Mouse (Mus musculus): ENCODE data around the gene Mafb.

Gene Mafb

DNA sequence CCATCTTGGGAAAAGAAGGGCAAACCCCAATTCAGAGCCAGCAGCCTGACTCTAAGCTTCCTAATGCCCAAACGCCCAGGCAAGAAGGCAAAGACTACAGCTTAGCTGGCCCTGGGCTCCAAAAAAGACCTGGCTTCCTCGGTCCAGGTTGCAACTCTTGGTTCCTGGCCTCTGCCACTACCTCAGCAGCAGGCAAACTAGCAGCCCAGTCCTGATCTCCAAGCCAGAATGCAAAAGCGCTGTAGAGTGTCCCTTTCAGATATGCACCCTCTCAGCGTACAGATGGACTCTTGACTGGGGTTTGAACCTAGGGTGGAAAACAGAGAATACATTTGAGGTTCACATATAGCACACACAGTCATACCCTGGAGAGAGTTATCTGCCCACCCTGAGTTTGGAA, 3.7 kb downstream of the Mafb start:
- DNase-seq, result no peak

DNA sequence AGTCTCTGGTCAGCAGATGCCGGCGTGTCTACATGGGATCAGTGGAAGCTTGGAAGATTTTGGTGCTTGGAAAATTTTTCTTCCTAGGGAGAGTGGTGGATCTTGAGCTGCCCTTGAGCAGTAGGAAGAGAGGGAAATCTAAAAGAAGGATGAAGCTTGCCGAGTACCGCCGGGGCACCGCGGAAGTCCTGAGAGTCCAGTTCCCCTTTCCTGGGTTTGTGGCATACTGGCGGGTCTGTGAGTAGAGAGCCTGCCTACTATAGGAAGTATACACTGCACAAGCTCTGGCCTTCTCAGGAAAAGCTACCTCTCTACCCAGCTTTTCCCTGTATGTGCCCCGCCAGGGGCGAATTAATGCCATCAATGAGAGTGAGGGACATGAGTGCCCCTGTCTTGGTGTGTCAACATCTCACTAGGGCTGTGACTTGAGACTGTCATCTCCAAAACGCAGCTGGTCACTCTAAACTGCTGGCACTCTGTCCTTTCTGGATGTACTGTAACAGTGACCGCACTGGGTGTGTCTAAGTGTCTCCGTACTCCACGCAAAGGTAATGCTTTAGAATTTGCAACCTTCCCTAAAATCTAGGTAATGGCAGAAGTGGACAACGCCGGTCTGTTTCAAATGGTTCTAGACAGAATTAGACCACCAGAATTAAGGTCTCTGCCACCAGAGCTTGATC, 5.3 kb downstream of the Mafb start:
- DNase-seq, result no peak

DNA sequence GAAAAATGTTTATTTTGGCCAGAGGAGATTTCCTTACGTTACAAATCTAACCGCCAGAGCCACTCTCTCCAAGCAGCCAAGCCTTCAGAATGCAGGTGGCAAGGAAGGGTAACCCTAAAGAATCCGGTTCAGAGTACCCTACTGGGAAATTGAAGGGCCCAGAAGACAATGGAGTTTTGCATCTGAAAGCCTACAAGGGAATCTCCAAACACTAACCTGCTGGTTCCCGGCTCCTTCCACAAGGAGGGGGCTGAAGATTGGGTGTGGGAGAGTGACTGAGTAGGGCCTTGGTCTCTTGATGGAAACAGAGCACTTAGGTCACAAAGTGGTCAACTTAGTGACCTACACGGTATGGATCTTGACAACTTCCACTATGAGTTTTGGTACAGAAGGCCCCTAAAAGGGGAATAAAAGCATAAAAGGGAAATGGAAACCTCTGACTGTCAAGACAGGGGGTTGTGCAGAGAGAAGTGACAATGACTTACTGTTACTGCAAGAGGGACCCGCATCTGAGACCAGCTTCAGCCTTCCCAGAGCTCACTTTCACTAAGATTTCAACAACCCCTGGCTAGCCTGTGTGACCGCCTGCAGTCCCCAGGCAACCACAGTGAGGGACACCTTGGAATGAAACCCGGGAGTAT, 6.5 kb downstream of the Mafb start:
- DNase-seq, result no peak

DNA sequence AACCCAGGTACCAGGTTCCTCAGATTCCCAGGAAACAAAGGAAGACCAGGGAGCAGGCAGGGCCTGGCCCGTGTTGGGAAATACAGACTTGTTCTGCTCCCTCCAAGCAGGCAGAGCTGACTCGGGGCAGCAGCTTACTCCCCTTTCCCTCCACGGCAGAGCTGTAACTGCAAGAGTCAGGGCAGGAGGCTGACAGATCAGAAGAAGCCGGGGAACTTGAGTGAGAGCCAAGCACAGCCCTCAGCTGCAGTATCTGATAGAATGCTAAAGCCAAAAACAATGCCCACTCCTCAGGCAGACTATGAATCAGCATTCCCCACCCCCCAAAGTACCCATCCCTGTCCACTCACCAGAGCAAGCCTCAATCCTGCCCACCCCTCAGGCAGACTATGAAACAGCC, 8.0 kb downstream of the Mafb start:
- no peak for DNase-seq

DNA sequence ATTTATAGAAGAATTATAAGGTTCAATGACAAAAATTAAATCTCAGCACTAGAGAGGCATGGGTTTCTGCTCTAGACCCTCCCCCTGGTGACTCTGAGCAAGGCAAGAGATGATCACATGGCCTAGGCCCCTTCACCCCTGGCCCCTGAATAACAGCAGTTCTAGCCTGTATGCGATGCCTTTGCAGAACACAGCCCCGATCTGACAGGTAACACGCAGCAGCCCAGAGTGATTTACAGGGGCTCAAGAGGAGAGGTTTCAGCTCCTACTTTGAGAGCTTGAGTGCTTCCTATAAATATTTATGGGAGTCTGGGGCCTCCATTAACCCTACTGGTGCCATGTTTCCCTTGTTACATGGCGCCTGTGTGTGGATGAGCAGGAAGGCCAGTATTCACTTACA, 9.4 kb downstream of the Mafb start:
- no peak for DNase-seq

DNA sequence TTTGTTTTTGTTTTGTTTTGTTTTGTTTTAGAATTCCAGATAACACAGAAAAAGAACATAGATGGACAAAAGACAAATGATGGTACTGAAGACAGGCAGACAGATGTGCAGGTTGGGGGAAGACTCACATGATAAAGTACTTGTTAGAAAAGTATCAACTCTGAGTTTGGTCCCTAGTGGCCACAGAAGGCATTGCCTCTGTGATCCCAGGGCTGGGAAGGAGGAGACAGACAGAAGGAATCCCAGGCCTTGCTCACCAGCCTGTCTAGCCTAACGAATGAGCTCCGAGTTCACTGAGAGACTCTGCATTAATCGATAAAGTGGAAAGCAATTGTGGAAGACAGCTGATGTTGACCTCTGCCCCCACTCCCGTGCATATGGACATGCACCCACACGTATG, 10.7 kb downstream of the Mafb start:
- DNase-seq, result no peak

DNA sequence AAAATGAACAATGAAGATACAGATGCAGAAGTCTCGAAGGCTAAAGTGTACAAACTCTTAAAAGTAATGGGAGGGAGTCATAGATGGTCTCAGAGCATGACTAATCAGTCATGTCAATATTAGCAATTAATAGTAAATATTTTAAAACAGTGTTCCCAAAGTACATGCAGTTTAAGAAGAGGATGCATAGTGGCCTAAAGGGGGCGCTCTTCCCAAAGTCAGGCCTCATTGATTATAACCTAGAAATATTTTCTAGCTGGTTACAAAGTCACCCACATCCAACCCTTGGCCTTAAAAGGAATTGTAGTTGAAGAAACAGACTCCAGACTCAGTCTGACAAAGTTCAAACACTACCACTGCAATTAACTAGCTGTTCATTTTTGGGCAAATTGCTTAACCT, 12.5 kb downstream of the Mafb start:
- no peak for DNase-seq

DNA sequence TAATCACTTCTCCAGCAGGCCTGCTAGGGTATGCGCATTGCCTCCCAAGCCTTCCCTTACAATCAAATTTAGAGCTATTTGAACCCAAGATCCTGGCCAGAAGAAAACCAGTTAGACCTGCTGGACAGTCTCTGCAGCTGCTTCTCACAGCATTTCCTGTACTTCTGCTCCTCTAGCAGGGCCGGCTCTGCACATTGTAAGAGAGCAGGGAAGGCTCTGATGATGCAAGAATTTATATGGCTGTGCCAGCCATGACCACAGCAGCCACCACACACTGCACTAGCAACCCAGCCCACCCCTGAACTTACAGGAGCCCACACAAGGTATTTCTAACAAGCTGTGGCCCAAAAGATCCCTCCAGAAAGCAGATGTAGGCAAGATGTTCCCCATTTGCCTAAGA, 13.3 kb downstream of the Mafb start:
- no peak for DNase-seq

DNA sequence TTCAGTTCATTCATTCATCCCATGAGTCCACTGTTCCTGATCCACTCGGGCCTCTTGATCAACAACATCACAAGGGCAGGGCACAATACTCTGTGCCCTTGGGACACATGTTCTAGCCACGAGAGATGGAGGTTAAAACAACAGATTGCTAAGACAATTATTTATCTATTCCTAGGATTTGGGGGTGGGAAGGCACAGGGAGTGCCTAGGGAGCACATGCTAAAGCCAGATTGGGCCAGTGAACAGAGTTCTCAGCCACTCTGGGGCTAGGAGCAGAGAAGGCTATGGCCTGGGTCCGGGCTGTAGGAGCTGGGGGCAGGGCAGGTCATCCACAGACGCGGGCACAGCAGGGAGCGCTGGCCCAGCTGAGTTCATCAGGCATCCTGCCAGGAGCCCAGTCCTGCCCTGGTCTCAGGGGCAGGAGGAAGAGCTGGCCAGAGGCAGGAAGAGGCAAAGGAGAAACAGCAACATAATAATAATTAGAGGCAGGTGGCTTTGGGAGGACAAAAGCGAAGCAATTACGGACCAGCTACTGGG, 15.8 kb downstream of the Mafb start:
- peak; percentile 74 for DNase-seq

DNA sequence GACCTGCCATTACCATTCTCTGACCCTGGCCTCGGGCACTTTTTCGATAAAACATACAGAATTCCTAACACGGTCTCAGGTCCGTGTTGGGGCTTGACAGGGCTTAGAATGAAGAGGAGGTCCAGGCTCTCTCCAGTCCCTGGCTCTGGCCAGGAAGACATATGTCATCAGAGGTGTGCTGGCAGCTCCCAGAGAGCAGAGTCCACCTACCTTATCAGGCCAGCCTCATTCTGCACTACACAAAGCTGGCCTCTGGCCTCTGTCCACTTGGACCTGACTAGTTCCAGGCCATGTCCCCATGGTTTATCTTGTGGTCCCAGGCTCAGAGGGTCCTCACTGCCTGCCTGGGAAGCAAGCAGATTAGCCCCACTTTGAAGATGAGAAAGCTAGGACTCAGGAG, 17.3 kb downstream of the Mafb start:
- no peak for DNase-seq

DNA sequence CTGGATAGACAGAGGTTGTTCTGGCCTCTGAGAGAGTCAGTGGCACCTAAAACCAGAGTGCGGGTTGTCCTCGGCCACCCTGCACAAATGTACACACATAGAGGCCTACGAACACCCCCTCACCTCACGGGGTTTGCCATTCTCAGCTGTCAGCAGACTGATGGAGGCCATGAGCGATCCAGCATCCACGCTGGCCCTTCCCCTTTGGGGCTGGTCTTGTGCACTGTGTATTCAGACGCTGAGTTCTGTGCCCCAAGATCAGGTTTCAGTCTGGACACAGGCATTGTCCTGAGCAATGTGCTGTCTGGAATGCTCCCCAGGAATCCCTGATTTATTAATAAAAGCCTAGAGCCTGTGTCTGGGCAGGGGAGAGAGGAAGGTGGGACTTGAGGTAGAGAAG, 18.1 kb downstream of the Mafb start:
- no peak for DNase-seq

DNA sequence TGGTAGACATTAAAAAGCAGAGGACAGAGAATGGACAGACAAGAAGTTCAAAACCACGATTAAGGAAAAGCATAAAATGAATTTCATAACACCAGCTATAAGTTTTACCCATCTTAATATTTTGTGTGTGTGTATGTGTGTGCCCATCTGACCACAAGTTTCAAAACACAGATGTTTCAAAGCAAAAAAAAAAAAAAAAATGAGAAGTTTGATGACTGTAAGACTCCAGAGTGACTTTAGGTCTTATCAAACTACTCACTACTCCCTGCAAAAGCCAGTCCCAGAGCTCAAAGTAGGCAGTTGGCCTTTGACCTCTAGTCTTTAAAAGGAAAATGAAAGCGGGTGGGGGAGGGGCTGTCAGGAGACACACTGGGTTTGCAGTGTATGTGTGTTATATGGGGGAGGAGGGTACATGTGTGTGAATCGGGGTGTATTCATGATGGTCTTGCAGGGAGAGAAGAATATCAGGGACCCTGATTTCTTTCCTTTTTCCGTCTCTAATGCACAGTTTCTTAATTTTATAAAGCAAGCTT, 18.7 kb downstream of the Mafb start:
- DNase-seq, result no peak

DNA sequence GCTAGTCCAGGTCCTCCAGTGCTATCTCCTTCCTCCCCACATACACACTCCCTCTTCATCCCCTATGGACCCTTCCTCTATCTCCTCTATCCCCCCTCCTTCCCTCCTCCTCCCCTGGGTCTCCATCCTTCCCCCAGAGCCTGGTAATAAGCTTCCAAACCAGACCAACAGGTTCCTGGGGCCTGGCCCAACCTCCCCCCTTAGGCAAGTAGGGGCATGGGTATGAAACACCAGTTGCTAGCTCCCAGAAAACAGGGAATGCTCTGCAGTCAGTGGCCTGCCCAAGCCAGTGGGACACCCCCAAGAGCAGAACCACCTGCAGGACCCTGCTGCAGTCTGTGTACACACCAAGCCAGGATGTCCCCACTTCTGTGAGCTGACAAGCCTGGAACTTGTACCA, 21.2 kb downstream of the Mafb start:
- DNase-seq, result no peak

DNA sequence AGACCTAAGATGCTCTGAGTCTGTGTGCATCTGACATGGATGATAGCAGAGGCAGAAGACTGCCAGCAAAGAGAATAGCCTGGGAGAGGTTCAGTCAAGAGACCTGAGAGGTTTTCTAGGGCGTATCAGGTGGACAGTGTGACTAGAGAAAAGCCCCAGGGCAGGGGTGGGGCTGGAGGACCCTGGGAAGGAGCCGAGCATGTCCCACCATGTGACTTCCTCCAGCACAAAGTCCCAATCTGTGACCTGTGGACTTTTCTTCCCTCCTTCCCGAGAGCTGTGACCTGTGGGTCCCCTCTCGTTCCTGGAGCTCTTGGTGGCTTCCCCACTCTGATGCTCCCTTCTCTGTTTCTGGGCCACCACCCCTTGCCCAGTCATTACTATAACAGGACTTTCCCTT, 26.7 kb downstream of the Mafb start:
- no peak for DNase-seq

DNA sequence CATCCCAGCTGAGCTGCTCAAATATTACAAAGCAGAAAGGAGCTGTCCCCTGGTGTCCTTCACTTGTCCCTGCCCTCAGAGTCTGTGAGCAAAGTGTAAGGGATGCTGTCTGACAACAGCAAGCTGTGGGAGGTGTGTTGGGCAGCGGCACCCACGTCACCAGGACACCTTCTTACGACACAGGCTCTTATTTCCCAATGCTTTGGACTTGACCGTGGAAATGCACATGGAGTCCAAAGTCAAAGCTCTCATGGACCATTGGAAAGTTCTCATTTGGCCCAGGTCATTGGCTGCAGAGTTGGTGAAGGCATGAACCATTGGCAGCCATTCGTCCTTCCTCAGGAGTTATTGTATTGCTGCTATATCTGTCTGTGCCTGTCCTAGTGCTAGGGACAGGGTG, 27.3 kb downstream of the Mafb start:
- no peak for DNase-seq

DNA sequence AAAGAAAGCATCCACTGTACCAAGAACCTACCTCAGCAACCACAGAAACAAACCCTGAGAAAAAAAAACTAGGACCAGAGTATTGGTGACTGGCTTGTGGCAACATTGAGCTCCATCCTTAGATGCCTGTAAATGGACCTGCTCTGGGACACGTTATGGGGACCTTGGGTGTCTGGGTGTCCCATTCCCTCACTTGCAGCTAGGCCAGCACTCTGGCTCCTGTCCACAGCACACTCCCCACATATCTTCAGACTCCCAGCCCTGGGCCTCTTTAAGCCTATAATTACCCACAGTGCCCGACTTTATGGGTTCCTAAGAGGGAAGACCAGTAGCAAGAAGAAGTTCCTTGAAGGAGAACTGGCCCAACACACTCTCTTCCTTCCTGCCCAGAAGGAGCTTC, 30.8 kb downstream of the Mafb start:
- DNase-seq, result no peak

DNA sequence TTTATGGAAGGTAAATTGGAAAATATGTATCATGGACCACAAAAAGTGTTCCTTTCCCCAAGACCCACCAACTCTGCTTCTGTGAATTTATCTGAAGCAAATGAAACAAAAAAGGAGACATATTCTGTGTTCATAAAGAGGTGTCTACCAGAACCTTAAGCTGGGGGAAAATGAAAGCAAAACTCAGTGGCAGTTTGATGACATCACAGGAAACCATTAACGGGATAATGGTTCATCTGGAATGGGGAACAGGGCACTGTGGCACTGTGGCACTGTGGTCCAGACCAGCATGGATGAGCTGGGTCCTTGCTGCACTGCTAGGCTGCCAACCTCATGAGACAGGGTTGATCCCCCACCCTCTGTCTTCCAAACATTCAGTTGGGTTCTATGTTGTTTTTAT, 31.8 kb downstream of the Mafb start:
- no peak for DNase-seq

DNA sequence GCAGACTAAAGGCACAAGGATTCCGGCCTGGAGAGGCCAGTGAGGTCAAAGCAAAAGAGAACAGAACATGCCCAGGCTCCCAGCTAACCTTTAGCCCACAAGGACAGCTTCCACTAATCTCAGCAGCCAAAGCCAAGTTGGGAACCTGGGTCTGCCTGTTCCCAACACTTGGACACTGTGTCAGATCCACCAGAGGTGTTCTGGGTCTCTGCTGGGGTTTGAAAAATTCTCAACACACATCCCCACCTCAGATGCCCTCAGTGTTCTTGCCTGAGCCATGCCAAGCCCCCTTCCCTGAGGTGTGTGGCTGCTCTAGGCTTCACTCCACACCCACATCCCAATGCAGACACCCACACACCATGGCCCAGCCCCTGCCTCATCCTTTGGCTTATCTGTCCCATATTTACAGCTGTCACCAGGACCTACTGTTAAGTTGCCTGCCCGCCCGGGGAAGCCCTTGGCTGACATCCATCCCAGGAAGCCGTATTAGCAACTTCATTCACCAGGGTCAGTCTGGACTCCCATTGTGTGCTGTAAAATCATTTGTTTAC, 32.7 kb downstream of the Mafb start, which contains the start of gene Gm826:
Gene Gm826 (minus strand): TSS at position 52 of the 551 bp plus-strand sequence.
- peak; percentile 37 for DNase-seq

DNA sequence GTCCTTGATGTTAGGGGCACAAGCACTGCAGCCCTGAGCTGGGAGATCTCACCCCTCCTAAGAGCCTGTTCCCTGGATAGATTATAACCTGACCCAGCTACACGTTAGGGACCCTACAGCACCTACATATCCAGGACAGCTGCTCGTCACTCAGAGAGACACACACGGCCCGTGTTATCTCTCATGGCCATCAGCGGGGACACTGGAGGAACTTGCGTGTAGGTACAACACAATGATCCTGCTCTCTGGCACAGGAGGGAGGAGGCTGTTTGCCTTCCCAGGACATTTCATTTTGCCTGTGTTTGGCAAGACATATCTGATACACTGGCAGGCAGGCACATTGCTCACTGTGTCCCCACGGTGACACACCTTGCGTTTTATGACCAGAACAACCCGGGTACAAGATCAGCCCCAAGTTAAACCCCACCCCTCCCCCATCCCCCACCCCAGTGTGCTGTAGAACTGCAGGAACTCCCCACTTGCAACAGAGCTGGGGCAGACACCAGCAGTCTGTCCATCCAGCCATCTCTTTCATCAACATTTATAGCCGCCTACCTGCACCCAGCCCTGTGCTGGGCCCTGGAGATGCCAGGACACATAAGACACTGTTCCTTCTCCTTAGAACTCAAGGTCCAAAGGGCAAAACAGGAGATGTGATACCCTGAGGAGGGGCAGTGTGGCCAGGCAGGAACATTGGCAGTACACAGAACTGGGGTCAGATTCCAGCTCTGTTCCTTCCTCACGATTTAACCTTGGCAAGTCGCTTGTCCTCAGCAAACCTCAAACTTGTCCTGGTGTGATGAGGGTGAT, 34.1 kb downstream of the Mafb start:
- no peak for DNase-seq

DNA sequence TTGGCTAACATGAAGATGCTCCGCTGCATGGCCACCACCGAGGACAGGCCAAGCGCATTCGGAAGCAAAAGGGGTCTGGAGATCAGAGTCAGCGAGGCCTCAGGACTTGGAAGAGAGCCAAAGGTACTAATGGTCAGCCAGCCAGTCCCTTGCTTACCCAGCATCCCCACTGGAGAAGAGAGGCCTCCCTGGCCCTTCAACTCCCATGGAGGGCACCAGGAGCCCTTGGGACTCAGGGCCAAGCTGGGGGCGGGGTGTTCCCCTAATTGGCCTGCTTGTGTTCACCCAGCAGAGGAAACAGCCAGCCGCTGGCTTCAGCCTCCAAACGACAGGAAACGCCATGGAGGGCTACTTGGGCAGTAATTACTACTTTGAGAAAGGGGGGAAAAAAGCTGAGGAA, 38.0 kb downstream of the Mafb start:
- no peak for DNase-seq

DNA sequence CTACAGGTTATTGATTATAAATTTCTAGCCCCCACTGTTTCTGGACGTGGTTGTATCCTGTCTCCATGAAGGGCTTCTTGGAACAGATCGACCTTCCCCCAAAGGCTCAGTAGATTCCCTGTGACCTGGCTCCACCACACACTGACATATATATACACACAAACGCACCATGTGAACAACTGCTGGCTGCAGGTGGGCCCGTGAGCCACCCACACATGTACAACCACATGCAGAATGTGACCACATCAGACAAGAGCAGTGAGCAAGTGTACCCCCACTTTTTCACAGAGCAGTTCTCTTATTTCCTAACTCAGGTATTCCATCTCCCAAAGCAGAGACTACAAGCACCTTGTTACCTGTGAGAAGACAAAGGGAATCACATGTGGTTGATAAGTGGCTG, 39.1 kb downstream of the Mafb start:
- no peak for DNase-seq

DNA sequence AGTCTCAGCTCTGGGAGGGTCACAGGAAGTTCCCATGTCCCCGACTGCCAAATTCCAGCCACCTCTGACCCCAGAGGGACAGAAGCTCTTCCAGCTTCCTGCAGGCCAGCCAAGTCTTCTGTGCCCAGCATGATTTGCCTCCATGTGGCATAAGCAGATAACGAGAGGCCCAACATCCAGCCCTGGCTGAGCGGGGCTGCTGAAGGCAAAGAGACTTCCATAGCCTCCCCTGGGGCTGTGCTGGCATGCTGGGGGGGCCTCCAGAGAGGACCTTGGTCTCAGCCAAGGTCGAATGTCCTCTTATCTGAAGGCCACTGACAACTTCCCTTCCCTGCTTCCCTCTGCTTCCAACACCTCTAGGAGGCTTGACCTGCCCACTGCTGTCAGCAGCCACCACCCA, 39.7 kb downstream of the Mafb start:
- peak; percentile 50 for DNase-seq

DNA sequence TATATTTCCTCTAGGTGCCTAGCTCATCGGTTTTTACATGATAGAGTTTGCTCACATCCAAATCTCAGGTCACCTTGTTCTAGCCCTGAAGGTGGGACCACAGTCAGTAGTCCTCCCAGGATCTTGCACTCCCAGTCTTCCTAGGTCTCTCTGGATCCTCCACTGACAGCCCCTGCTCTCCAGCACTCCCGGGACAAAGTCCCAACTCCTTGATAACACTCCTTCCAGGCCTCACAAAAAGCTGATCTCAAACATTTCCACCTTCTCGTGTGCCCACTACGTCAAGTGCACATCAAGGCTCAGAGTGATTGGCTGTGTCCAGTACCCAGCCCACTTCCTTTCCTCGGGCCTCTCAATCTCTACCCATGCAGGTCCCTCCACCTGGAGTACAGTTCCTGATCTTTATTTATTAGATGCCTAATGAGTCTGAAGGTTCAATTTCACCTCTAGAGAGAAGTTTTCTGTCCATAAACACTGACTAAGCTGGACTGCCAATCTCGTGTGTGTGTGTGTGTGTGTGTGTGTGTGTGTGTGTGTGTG, 41.7 kb downstream of the Mafb start:
- no peak for DNase-seq

Data from kidney, adult 18-20 months (tissue).